Mouse (Mus musculus) cerebellum, adult 9-11 months (tissue): ENCODE measurements around the gene 2010111I01Rik.

Experiments
- DNase-seq: peaks from one replicate; pipeline ENCODE4 v3.0.0; 2022

Gene 2010111I01Rik

DNA sequence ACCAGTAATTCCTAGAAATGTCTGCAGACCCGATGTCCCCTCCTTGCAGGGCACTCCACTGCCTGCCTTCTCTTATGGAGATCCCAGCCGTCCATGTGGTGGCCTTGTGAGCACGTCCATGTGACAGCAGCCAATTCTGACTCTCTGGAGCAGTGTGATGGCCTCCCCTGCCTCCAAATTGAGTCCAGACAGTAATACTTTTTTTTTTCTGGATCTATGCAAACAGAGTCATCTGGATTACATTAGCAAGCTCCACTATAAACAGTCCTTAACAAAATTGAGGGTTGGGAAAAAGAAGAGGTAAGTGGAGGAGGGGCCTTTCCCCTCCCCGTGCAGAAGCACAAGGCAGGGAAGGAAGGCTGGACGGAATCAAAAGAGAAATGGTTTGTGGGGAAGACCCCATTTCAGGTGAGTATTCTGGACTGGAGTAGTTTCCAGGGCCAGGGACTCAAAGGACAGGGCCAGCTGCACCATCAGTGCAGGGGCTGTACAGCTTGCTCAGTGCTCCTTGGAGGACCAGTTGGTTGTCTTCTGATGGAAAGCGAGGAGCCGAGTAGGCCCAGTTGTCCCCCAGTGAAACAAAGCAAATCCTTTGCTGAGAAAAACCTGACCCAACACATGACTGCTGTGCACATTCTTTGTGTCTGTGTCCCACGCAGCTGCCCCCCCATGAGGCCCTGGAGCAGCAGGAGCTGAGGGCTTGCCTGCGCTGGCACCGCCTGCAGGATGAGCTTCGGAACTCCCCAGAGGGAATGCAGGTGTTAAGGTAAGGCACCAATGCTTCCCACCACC lies 205.8 kb downstream of the 2010111I01Rik start:
- DNase-seq, result no peak

GRCm38 (mm10) chr13:63171347-63172096 lies 206.8 kb downstream of the 2010111I01Rik start:
- DNase-seq, result peak; percentile 40

GRCm38 (mm10) chr13:63172097-63172445 lies 207.4 kb downstream of the 2010111I01Rik start:
- DNase-seq, result no peak

GRCm38 (mm10) chr13:63174252-63175020 lies 209.7 kb downstream of the 2010111I01Rik start:
- no peak for DNase-seq

DNA sequence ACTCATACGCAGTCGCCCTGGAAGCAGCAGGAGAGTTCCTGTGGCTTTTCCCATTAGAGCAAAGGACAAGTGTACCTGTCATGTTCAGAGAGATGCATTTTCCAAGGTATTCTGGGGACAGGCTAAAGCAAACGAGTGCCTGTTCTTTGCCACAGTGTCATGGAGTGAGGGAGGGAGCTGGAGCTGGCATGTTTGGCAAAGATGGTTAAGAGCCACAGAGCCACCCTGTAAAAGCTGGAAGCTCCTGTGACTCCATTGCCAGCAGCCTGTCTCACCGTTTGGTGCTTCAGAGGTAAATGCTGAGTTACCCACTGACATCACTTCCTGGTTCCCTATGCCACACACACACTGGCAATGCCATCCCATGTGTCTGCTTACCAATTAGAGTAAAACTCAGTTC lies 211.4 kb downstream of the 2010111I01Rik start:
- DNase-seq, result peak; percentile 66

GRCm38 (mm10) chr13:63177232-63177631 lies 212.5 kb downstream of the 2010111I01Rik start:
- peak; percentile 87 for DNase-seq

DNA sequence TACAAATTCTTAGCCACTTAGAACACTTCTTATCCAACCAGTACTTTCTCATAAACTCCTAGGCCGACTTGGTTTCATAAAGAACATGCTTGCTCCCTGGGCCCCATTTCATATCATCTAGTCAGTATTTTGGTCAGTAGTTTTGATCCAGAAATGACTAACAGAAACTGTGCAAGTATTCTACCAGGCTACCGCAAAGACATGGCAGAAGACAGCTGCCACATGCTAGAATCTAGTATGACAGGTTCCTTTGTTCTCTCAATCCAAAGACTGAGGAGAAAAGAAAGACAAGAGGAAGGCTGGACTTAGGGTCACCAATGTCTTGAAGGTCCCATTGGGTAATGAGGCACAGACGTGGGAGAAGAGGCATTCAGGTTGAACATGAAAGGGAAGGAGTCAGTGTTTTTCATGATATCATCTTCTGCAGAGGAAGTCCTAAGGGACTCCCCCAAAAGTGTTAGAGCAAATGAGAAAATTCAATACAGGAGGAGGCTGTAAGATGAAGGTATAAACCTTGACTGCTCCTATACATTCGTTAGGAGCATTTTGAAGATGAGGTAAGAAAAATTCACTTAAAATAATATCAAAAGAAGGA lies 216.0 kb downstream of the 2010111I01Rik start:
- DNase-seq, result no peak

GRCm38 (mm10) chr13:63184946-63185345 lies 220.3 kb downstream of the 2010111I01Rik start:
- DNase-seq, result no peak

GRCm38 (mm10) chr13:63186217-63186616 lies 221.5 kb downstream of the 2010111I01Rik start:
- DNase-seq, result no peak

- no peak for DNase-seq
Measured at GRCm38 (mm10) chr13:63186642-63187041, 221.9 kb downstream of the 2010111I01Rik start.

- no peak for DNase-seq
Measured at GRCm38 (mm10) chr13:63187145-63188143, 222.8 kb downstream of the 2010111I01Rik start.

GRCm38 (mm10) chr13:63188306-63188705 lies 223.6 kb downstream of the 2010111I01Rik start:
- no peak for DNase-seq

DNA sequence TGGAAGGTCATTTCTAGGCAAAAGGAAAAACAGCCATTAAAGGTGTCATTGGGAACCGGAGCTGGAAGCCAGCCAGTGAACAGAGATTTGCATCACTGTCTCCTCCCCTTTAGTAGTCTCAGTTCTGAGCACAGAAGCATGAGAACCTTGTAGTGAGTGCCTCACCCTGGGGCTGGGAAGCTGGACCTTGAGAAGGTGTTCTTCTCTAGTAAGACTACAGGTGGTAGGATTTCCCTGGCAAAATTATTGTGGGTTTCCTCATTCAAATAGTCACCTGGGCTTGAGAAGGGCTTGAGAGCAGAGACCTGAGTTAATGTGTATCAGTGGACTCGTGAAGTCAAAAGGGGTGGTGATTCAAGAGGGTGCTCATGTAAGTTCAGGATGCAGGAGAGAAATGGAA lies 224.1 kb downstream of the 2010111I01Rik start:
- no peak for DNase-seq

DNA sequence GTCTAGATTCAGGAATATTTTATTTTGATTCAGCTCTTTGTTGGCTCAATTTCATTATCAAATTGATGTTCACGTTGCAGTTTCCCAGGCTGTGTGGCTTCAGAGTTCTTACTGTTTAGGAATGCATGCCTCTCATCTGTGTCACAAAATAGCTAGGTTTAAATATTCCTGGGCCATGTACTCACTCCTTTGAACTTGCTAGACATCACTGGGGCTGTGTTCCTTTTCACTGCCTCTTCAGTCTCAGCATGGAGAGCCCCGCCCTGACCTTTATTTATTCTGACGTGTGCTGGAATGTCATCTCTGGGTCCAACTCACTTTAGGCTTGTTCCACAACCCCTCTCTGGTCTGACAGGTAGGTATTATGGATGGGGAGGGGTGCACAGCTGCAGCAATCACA lies 228.7 kb downstream of the 2010111I01Rik start:
- no peak for DNase-seq

GRCm38 (mm10) chr13:63198038-63198437 lies 233.3 kb downstream of the 2010111I01Rik start:
- no peak for DNase-seq

GRCm38 (mm10) chr13:63199588-63199987 lies 234.9 kb downstream of the 2010111I01Rik start:
- DNase-seq, result no peak

DNA sequence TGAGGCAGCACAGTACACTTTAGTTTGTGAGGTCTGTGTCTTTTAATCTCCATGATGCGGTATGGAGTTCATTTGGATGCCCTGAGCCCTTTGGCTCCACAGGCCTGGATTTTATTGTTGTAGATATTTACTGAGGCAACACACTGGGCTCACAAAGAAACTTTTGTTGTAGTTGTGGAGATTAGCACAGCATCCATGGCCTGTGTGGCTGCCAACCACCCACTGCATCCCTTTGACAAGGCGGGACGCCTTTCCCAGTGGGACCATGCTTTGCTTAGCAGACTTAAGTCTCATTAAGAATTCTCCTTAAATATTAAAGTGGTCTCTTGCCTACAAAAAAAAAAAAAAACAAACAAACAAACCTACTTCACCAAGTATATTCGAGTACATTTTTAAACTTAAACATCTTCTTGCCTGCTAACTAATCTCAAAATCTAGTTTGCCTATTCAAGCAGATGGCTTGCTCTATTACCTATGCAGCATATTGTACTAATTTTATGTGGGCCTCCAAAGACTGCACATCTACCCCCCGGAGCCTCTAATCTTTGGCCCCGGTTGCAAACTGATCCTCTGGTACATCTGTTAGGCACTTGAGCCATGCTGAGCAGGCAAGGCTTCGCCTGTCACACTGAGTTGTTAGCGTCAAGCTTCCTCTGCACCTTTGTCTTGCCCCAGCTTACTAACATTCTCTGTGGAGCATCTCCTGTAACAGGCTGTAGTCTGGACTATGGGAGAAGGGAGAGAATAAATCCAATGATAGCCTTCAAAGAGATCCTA lies 239.0 kb downstream of the 2010111I01Rik start:
- no peak for DNase-seq

GRCm38 (mm10) chr13:63205750-63206149 lies 241.1 kb downstream of the 2010111I01Rik start:
- no peak for DNase-seq

DNA sequence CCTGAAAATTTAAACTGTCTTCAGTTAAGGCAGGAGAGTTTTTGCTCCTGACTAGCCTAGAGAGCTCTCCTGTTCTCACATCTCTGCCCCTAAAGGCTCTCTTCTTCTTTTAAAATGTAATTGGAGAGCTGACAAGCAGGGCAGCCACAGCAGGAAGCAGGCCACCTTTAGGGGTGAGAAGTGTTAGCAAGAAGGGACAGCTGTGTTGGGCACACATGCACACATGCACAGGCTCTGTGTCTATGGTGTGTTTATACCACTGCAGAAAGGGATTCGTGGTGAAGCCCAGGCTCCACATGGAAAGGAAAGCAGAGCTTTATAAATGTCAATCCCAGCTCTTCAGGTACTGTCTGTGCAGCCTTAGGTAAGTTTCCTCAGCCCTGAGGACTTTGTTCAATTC lies 241.7 kb downstream of the 2010111I01Rik start:
- DNase-seq, result no peak

GRCm38 (mm10) chr13:63216537-63216936 lies 251.8 kb downstream of the 2010111I01Rik start:
- no peak for DNase-seq
